Mouse (Mus musculus): ENCODE data around the gene Cdh13. TPM values are rescaled to one million over a fixed set of nuclear protein-coding genes. Genes with fewer than 3 reads are reported as not detected.

The Cdh13 gene
- polyA plus RNA-seq, 1 experiment, result not detected

DNA sequence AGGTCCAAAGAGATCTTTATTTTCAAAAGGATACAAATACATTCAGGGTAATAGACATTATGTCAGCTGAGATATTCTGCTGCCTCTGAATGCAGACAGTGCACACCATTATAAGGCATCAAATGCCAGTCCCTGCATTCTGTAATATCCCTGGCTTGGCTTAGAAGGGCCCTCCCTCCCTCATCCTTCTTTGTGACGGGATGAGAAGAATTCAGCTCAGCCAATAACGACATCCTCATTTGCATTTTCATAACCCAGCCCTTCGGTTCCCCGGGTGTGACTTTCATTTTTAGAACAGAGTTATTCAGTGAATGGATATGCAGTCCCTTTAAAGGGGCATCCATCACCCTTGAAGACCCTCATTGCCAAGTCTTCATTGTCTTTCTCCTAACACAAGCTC is 205.2 kb downstream of the Cdh13 start:
- peaks cover 50% of the 10 kb centered on the region for H3K9me3 ChIP-seq (ENCODE audit: control insufficient read depth, low read length)

DNA sequence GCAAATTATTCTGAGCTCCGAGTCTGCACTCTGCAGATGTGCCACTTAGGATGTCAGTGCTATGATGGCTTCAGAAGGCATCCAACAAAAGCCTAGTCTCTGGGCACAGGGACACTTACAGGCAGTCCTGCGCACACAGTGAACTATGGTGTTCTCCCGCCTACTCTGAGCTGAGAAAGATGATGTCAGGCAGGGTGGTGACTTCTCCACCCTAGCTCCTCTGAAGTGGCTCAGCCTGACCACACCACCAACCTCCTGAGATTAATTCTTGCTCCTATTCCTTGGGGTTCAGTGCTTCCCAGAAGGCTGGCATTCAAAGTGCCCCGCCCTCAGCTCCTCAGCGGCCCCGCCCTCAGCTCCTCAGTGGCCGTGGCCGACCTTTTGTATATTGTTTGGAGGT is 219.0 kb downstream of the Cdh13 start:
- Histone ChIP-seq H3K36me3 (ENCODE audit: control insufficient read depth) (no peaks in the 10 kb centered on the region), H3K9me3 (ENCODE audit: control insufficient read depth, low read length) (peaks cover 63% of the 10 kb centered on the region), H3K4me3 (replicated peaks) (no peak overlapping the region), H3K27me3 (ENCODE audit: control insufficient read depth) (no peaks in the 10 kb centered on the region; the same call in 1 of the 2 replicates), H3K4me1 (ENCODE audit: control insufficient read depth) (no peaks in the 10 kb centered on the region)
- TF ChIP-seq TAL1 (IDR thresholded peaks at IDR 0.05; ENCODE audit: low read length) (no peak), GATA1 (IDR thresholded peaks at IDR 0.05; ENCODE audit: low read length) (no peak)

More for the DNA sequence above, 205.2 kb downstream of the Cdh13 start:
- no peaks in the 10 kb centered on the region for H3K27me3 ChIP-seq (ENCODE audit: control insufficient read depth)
- H3K36me3 ChIP-seq (ENCODE audit: control insufficient read depth), result no peaks in the 10 kb centered on the region
- no peaks in the 10 kb centered on the region for H3K4me1 ChIP-seq (ENCODE audit: control insufficient read depth)
- no peak overlapping the region for H3K4me3 ChIP-seq (replicated peaks)
- TF ChIP-seq TAL1 (IDR thresholded peaks at IDR 0.05; ENCODE audit: low read length), result no peak
- TF ChIP-seq GATA1 (IDR thresholded peaks at IDR 0.05; ENCODE audit: low read length), result no peak

DNA sequence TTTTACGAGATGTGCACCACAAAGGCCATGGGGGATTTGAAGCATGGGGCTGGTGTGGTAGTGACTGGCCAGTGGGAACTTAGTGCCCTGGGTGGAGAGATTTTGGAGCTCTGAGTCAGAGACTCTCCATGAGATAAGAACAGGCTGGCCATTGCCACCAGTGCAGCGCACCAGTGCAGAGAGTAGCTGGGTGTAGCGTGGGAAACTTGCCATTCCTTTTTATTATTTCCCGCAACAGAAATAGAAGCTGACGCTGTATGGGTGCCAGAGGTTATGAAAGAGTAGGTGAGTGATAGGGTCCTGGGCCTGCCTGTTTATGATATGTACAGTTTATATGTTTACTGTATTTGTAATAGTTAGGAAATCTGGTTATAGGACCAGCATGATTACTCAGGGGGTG is 225.9 kb downstream of the Cdh13 start:
- Histone ChIP-seq H3K36me3 (ENCODE audit: control insufficient read depth) (no peaks in the 10 kb centered on the region), H3K27me3 (ENCODE audit: control insufficient read depth) (no peaks in the 10 kb centered on the region), H3K4me1 (ENCODE audit: control insufficient read depth) (no peaks in the 10 kb centered on the region), H3K9me3 (ENCODE audit: control insufficient read depth, low read length) (peaks cover 30% of the 10 kb centered on the region), H3K4me3 (replicated peaks) (no peak overlapping the region)
- TF ChIP-seq GATA1 (IDR thresholded peaks at IDR 0.05; ENCODE audit: low read length) (no peak), TAL1 (IDR thresholded peaks at IDR 0.05; ENCODE audit: low read length) (no peak)

DNA sequence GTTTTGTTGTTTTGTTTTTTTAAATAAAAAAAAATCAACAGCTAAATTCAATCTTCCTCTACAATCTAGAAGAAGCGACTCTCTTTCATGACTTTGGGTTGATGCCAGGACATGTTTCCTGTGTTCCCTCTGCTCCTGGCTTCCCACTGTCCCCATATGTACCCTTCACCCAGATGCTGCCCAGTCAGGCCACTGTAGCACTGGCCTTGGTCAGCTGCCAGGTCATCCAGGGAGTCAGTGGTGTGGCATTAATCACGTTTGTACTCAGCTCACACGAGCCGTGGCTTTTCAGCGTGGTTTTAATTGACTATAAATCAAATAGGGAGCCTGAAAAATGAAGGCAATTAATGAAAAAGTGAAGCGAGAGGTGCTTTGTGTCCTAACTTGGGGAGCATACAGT is 229.7 kb downstream of the Cdh13 start:
- TF ChIP-seq GATA1 (IDR thresholded peaks at IDR 0.05; ENCODE audit: low read length), result no peak
- no peak for TF ChIP-seq TAL1 (IDR thresholded peaks at IDR 0.05; ENCODE audit: low read length)
- Histone ChIP-seq H3K36me3 (ENCODE audit: control insufficient read depth) (no peaks in the 10 kb centered on the region), H3K27me3 (ENCODE audit: control insufficient read depth) (no peaks in the 10 kb centered on the region), H3K4me3 (replicated peaks) (no peak overlapping the region), H3K4me1 (ENCODE audit: control insufficient read depth) (no peaks in the 10 kb centered on the region), H3K9me3 (ENCODE audit: control insufficient read depth, low read length) (peaks cover 52% of the 10 kb centered on the region)

DNA sequence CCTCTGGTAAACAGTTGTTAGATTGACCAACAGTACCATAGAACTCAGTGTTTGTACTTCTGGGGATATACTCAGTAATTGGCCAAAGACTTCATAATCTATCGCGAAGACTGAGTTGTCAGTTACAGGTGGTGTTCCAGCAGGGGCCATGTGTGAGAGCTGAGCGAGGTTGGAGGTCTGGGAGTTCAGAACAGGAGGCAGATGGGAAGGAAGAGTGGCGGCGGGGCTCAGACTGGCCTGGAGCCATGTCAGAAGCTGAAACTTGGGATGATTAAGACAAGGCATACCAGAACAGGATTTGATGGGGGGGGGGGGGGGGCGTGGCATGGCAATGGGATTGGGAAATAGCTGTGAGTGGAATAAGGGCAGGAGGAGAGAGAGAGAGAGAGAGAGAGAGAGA is 232.1 kb downstream of the Cdh13 start:
- peaks cover 52% of the 10 kb centered on the region for H3K9me3 ChIP-seq (ENCODE audit: control insufficient read depth, low read length)
- no peaks in the 10 kb centered on the region for H3K27me3 ChIP-seq (ENCODE audit: control insufficient read depth)
- H3K4me3 ChIP-seq (replicated peaks), result no peak overlapping the region
- H3K4me1 ChIP-seq (ENCODE audit: control insufficient read depth), result no peaks in the 10 kb centered on the region
- no peak for TF ChIP-seq TAL1 (IDR thresholded peaks at IDR 0.05; ENCODE audit: low read length)
- no peak for TF ChIP-seq GATA1 (IDR thresholded peaks at IDR 0.05; ENCODE audit: low read length)
- no peaks in the 10 kb centered on the region for H3K36me3 ChIP-seq (ENCODE audit: control insufficient read depth)

DNA sequence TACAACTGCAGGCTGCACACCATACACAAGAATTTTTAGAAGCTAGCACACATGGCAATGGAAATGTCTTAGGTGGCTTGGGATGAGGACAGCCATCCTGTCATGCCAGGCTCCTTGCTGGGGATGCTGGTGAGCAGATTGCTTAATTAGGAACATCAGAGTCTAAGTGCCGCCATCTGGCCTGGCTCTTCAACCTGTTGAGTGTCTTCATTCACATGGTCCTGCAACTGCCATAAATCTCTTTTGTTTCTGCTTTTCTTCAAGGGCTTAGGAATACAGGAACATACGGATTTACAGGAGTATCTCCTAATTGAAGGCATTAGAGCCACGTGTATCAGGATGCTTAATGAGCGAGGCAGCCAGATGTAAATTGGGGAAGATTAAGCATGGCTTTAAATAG is 233.5 kb downstream of the Cdh13 start:
- no peak for TF ChIP-seq GATA1 (IDR thresholded peaks at IDR 0.05; ENCODE audit: low read length)
- TF ChIP-seq TAL1 (IDR thresholded peaks at IDR 0.05; ENCODE audit: low read length), result no peak

DNA sequence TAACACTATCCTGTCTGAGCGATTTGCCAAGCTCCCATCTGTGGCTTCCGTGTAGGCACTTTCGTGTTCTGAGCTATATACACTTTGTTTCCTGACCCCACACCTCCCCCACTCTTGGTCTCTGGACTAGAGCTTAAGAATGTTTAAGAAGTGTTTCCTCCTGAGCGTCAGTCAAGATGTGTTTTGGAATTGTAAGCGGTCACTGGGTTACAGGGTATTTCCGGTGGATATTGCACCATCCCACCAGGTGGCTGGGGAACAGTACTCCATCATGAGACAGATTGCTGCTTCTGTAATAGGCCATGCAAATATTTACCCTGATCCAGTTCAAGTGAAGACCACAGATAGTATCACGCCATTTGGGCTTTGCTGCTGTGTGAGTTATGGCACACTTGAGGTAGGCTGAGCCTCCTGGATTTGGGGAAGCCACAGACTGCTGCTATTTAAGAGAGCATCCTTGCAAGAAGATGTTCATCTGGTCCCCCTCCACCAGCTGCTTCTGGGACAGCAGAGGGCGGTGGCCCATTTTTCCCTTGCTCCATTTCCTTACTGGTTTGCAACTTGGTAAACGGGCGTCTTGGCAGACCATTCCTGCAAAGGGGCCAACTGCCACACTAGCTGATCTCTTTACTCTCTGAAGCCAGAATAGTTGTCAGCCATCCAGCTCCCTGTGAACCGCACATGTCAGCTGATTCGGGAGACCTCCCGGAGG is 234.7 kb downstream of the Cdh13 start:
- no peaks in the 10 kb centered on the region for H3K4me1 ChIP-seq (ENCODE audit: control insufficient read depth)
- no peaks in the 10 kb centered on the region for H3K36me3 ChIP-seq (ENCODE audit: control insufficient read depth)
- no peak overlapping the region for H3K4me3 ChIP-seq (replicated peaks)
- no peaks in the 10 kb centered on the region for H3K27me3 ChIP-seq (ENCODE audit: control insufficient read depth)
- H3K9me3 ChIP-seq (ENCODE audit: control insufficient read depth, low read length), result peaks cover 46% of the 10 kb centered on the region
- TF ChIP-seq TAL1 (IDR thresholded peaks at IDR 0.05; ENCODE audit: low read length) (no peak), GATA1 (IDR thresholded peaks at IDR 0.05; ENCODE audit: low read length) (no peak)

More for the DNA sequence above, 233.5 kb downstream of the Cdh13 start:
- Histone ChIP-seq H3K4me1 (ENCODE audit: control insufficient read depth) (no peaks in the 10 kb centered on the region), H3K9me3 (ENCODE audit: control insufficient read depth, low read length) (peaks cover 46% of the 10 kb centered on the region), H3K36me3 (ENCODE audit: control insufficient read depth) (no peaks in the 10 kb centered on the region), H3K4me3 (replicated peaks) (no peak overlapping the region), H3K27me3 (ENCODE audit: control insufficient read depth) (no peaks in the 10 kb centered on the region)

DNA sequence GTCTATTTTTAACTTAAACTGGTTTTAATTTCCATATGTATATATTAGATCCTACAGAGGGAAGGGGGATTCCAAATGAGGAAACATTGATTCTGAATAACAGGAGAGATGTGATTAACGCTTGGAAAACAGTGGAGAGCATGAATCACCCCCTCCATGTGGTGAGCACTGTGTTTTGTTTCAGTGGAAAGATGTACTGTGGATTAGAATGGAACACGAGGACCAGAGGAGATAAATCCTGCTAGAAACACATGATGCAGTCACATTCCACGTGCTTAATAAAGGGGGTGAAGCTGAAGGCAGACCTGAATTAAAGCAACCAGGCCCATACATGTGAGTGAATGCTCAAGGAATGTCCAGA is 235.2 kb downstream of the Cdh13 start:
- Histone ChIP-seq H3K4me3 (replicated peaks) (no peak overlapping the region), H3K36me3 (ENCODE audit: control insufficient read depth) (no peaks in the 10 kb centered on the region), H3K4me1 (ENCODE audit: control insufficient read depth) (no peaks in the 10 kb centered on the region), H3K9me3 (ENCODE audit: control insufficient read depth, low read length) (peaks cover 45% of the 10 kb centered on the region), H3K27me3 (ENCODE audit: control insufficient read depth) (no peaks in the 10 kb centered on the region)
- TF ChIP-seq TAL1 (IDR thresholded peaks at IDR 0.05; ENCODE audit: low read length) (no peak), GATA1 (IDR thresholded peaks at IDR 0.05; ENCODE audit: low read length) (no peak)

DNA sequence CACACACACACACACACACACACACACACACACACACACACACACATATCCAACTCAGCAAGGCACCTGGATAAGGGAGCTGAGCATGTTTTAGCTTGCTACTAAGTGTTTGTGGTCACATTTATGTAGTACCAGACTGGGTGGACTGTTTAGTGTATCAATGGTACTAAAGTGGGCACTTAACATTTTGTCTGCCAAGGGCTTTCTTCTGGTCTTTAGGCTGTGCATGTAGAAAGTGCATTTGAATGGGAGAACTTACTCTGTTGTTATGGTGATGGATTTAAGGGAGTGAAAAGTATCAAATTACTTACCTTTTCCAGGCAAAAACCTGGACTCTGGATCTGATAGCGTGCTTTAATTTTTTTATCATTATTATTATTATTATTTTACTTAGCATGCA is 240.4 kb downstream of the Cdh13 start:
- TF ChIP-seq TAL1 (IDR thresholded peaks at IDR 0.05; ENCODE audit: low read length) (no peak), GATA1 (IDR thresholded peaks at IDR 0.05; ENCODE audit: low read length) (no peak)
- Histone ChIP-seq H3K4me1 (ENCODE audit: control insufficient read depth) (no peaks in the 10 kb centered on the region), H3K27me3 (ENCODE audit: control insufficient read depth) (no peaks in the 10 kb centered on the region), H3K36me3 (ENCODE audit: control insufficient read depth) (no peaks in the 10 kb centered on the region), H3K9me3 (ENCODE audit: control insufficient read depth, low read length) (peaks cover 15% of the 10 kb centered on the region), H3K4me3 (replicated peaks) (no peak overlapping the region)

All from erythroblast, embryonic 14.5 days (primary cell).